Mouse (Mus musculus) cortical plate, adult 2 months (tissue): ENCODE measurements at regions not wholly inside any gene's neighbourhood (a gene's known extent, or its start where the extent isn't known, plus 50 kb on each side); places are given as distances from the start of the nearest gene placed in this dataset.

Experiments used
- CTCF ChIP-seq: fragments of 200-500 bp; IDR thresholded peaks from 2 replicates; pipeline ENCODE4 v1.5.1; 2011; ENCODE audit warnings: mild to moderate bottlenecking, control low read depth, low read length; ENCODE audit not compliant: insufficient read depth; ENCODE audit errors: extremely low read depth
- POLR2A ChIP-seq: fragments of 200-500 bp; IDR thresholded peaks from 2 replicates; pipeline ENCODE4 v1.6.1; 2011; ENCODE audit warnings: mild to moderate bottlenecking, low read length, control low read depth; ENCODE audit not compliant: insufficient read depth; ENCODE audit errors: extremely low read depth

- no peak for TF ChIP-seq CTCF
- no peak for TF ChIP-seq POLR2A
Measured at GRCm38 (mm10) chr1:61095481-61096165, 117.9 kb downstream of the Icos start.
